Mouse (Mus musculus): ENCODE data around the gene Dnttip2. TPM values are rescaled to one million over a fixed set of nuclear protein-coding genes. Genes with fewer than 3 reads are reported as not detected.

Dnttip2 gene
- polyA plus RNA-seq, 1 experiment = 4.4 TPM

- Histone ChIP-seq H3K27ac (ENCODE audit: insufficient read depth, low read length) (no peak overlapping the region), H3K36me3 (ENCODE audit: control insufficient read depth, insufficient read depth, low read length) (no peaks in the 10 kb centered on the region), H3K27me3 (ENCODE audit: control insufficient read depth, insufficient read depth, low read length) (no peaks in the 10 kb centered on the region), H3K4me3 (ENCODE audit: extremely low read depth, insufficient read depth, insufficient read length) (no peak overlapping the region), H3K4me1 (ENCODE audit: control insufficient read depth, insufficient read depth, insufficient read length) (no peaks in the 10 kb centered on the region)
- 90% methylated on average over 12 of the region's 12 CpGs for WGBS
- DNase-seq (ENCODE audit: low read depth in 1 of 2, low spot score in 2 of 2) = no peak
- TF ChIP-seq CTCF (IDR thresholded peaks at IDR 0.05; ENCODE audit: extremely low read depth, insufficient read depth, insufficient read length, insufficient replicate concordance) (no peak), POLR2A (IDR thresholded peaks at IDR 0.05; ENCODE audit: low read depth, low read length) (no peak)
Observed at GRCm38 (mm10) chr3:122330484-122330883, 56.3 kb downstream of the Dnttip2 start.

- H3K27ac ChIP-seq (ENCODE audit: insufficient read depth, low read length) = no peak overlapping the region
- H3K4me1 ChIP-seq (ENCODE audit: control insufficient read depth, insufficient read depth, insufficient read length) = no peaks in the 10 kb centered on the region
- DNase-seq (ENCODE audit: low read depth in 1 of 2, low spot score in 2 of 2) = no peak
- WGBS = 47% methylated on average over 4 of the region's 4 CpGs
- no peaks in the 10 kb centered on the region for H3K36me3 ChIP-seq (ENCODE audit: control insufficient read depth, insufficient read depth, low read length)
- TF ChIP-seq CTCF (IDR thresholded peaks at IDR 0.05; ENCODE audit: extremely low read depth, insufficient read depth, insufficient read length, insufficient replicate concordance) (no peak), POLR2A (IDR thresholded peaks at IDR 0.05; ENCODE audit: low read depth, low read length) (no peak)
- H3K27me3 ChIP-seq (ENCODE audit: control insufficient read depth, insufficient read depth, low read length) = no peaks in the 10 kb centered on the region
- H3K4me3 ChIP-seq (ENCODE audit: extremely low read depth, insufficient read depth, insufficient read length) = no peak overlapping the region
Observed at GRCm38 (mm10) chr3:122333493-122333892, 59.3 kb downstream of the Dnttip2 start.

GRCm38 (mm10) chr3:122333902-122334301 is 59.7 kb downstream of the Dnttip2 start:
- WGBS = 59% methylated on average over 7 of the region's 7 CpGs
- Histone ChIP-seq H3K4me3 (ENCODE audit: extremely low read depth, insufficient read depth, insufficient read length) (no peak overlapping the region), H3K27ac (ENCODE audit: insufficient read depth, low read length) (no peak overlapping the region), H3K27me3 (ENCODE audit: control insufficient read depth, insufficient read depth, low read length) (no peaks in the 10 kb centered on the region), H3K36me3 (ENCODE audit: control insufficient read depth, insufficient read depth, low read length) (no peaks in the 10 kb centered on the region), H3K4me1 (ENCODE audit: control insufficient read depth, insufficient read depth, insufficient read length) (no peaks in the 10 kb centered on the region)
- no peak for TF ChIP-seq CTCF (IDR thresholded peaks at IDR 0.05; ENCODE audit: extremely low read depth, insufficient read depth, insufficient read length, insufficient replicate concordance)
- TF ChIP-seq POLR2A (IDR thresholded peaks at IDR 0.05; ENCODE audit: low read depth, low read length) = no peak
- DNase-seq (ENCODE audit: low read depth in 1 of 2, low spot score in 2 of 2) = no peak

- 28% methylated on average over 7 of the region's 7 CpGs for WGBS
- Histone ChIP-seq H3K4me3 (ENCODE audit: extremely low read depth, insufficient read depth, insufficient read length) (no peak overlapping the region), H3K36me3 (ENCODE audit: control insufficient read depth, insufficient read depth, low read length) (no peaks in the 10 kb centered on the region), H3K4me1 (ENCODE audit: control insufficient read depth, insufficient read depth, insufficient read length) (no peaks in the 10 kb centered on the region), H3K27ac (ENCODE audit: insufficient read depth, low read length) (no peak overlapping the region), H3K27me3 (ENCODE audit: control insufficient read depth, insufficient read depth, low read length) (no peaks in the 10 kb centered on the region)
- no peak for DNase-seq (ENCODE audit: low read depth in 1 of 2, low spot score in 2 of 2)
- TF ChIP-seq POLR2A (IDR thresholded peaks at IDR 0.05; ENCODE audit: low read depth, low read length) = no peak
- no peak for TF ChIP-seq CTCF (IDR thresholded peaks at IDR 0.05; ENCODE audit: extremely low read depth, insufficient read depth, insufficient read length, insufficient replicate concordance)
Observed at GRCm38 (mm10) chr3:122334375-122334774, 60.2 kb downstream of the Dnttip2 start.

Other genes with a start within 250 kb of the Dnttip2 start
- gene Abca4, start 229.9 kb upstream of the Dnttip2 start, polyA plus RNA-seq (2012; rRNA removed) = 0.30 and 0.48 TPM in 2 replicates
- gene Gclm, start 28.8 kb upstream of the Dnttip2 start, polyA plus RNA-seq (2012; rRNA removed) = 89.3 and 98.1 TPM in 2 replicates
- gene Bcar3, start 19.7 kb downstream of the Dnttip2 start, polyA plus RNA-seq (2012; rRNA removed) = 54.4 and 67.8 TPM in 2 replicates